Mouse (Mus musculus) midbrain, embryonic 16.5 days (tissue): ENCODE measurements around the gene Olfr672. TPM values are rescaled to one million over a fixed set of nuclear protein-coding genes. Genes with fewer than 3 reads are reported as not detected.

Source experiments
- polyA plus RNA-seq: library from polyadenylated mRNA; unstranded; fragments of >200 nt; fragmentation: Nextera tagmentation; extraction: Ambion mirVana; gene quantifications from 2 replicates; pipeline ENCODE4 v1.2.1, GENCODE M21; 2015

Olfr672 gene
- polyA plus RNA-seq, 1 experiment from 2014 or later, result not detected

Other genes starting within 250 kb of the Olfr672 start
- gene Usp17le, start 224.6 kb downstream of the Olfr672 start, polyA plus RNA-seq, result not detected in 2 replicates
- gene Usp17lb, start 159.4 kb downstream of the Olfr672 start, polyA plus RNA-seq, result not detected in 2 replicates
- gene Usp17la, start 145.0 kb downstream of the Olfr672 start, polyA plus RNA-seq, result not detected in 2 replicates
- not detected in 2 replicates for gene Olfr665, start 124.0 kb downstream of the Olfr672 start, polyA plus RNA-seq
- not detected in 2 replicates for gene Olfr666, start 106.1 kb downstream of the Olfr672 start, polyA plus RNA-seq
- gene Olfr667, start 80.5 kb downstream of the Olfr672 start, polyA plus RNA-seq, result not detected in 2 replicates
- gene Olfr668, start 74.0 kb downstream of the Olfr672 start, polyA plus RNA-seq, result not detected in 2 replicates
- not detected in 2 replicates for gene Olfr669, start 67.8 kb downstream of the Olfr672 start, polyA plus RNA-seq
- gene Olfr670, start 39.4 kb downstream of the Olfr672 start, polyA plus RNA-seq, result not detected in 2 replicates
- not detected in 2 replicates for gene Olfr671, start 22.9 kb downstream of the Olfr672 start, polyA plus RNA-seq
- gene Olfr675, start 26.4 kb upstream of the Olfr672 start, polyA plus RNA-seq, result not detected in 2 replicates
- gene Olfr676, start 30.7 kb upstream of the Olfr672 start, polyA plus RNA-seq, result not detected in 2 replicates
- gene Olfr677, start 49.3 kb upstream of the Olfr672 start, polyA plus RNA-seq, result not detected in 2 replicates
- not detected in 2 replicates for gene Olfr678, start 62.4 kb upstream of the Olfr672 start, polyA plus RNA-seq
- not detected in 2 replicates for gene Olfr679, start 79.2 kb upstream of the Olfr672 start, polyA plus RNA-seq
- not detected in 2 replicates for gene Olfr680-ps1, start 90.8 kb upstream of the Olfr672 start, polyA plus RNA-seq
- gene Olfr681, start 114.8 kb upstream of the Olfr672 start, polyA plus RNA-seq, result not detected in 2 replicates
- not detected in 2 replicates for gene Olfr683, start 145.0 kb upstream of the Olfr672 start, polyA plus RNA-seq
- not detected in 2 replicates for gene Olfr684, start 161.6 kb upstream of the Olfr672 start, polyA plus RNA-seq
- gene Olfr685, start 184.0 kb upstream of the Olfr672 start, polyA plus RNA-seq, result not detected in 2 replicates
- not detected in 2 replicates for gene Olfr686, start 205.5 kb upstream of the Olfr672 start, polyA plus RNA-seq